Mouse (Mus musculus) kidney, embryonic 14.5 days (tissue): ENCODE measurements at regions not wholly inside any gene's neighbourhood (a gene's known extent, or its start where the extent isn't known, plus 50 kb on each side); places are given as distances from the start of the nearest gene placed in this dataset.

ENCODE experiments used
- ATAC-seq: fragments of 200-750 bp; cut with Nextera tagmentation; 2 replicates; pipeline ENCODE4 v1.8.0; 2017; ENCODE audit warnings: moderate number of reproducible peaks, mild to moderate bottlenecking, moderate TSS enrichment, moderate library complexity; ENCODE audit not compliant: low FRiP score, low TSS enrichment
- H3K27ac ChIP-seq: fragments of 300-500 bp; sonication (generic); 2 replicates; pipeline ENCODE4 v1.5.1; 2014; ENCODE audit warnings: low read depth, mild to moderate bottlenecking, low read length, moderate library complexity, mixed read lengths
- H3K27me3 ChIP-seq: fragments of 300-500 bp; sonication (generic); 2 replicates; pipeline ENCODE4 v1.6.1; 2014; ENCODE audit warnings: mild to moderate bottlenecking, low read length; ENCODE audit not compliant: control insufficient read depth, insufficient read depth
- H3K36me3 ChIP-seq: fragments of 300-500 bp; sonication (generic); 2 replicates; pipeline ENCODE4 v1.6.1; 2014; ENCODE audit warnings: low read length, mixed read lengths; ENCODE audit not compliant: control insufficient read depth, insufficient read depth
- H3K4me1 ChIP-seq: fragments of 300-500 bp; sonication (generic); 2 replicates; pipeline ENCODE4 v1.6.1; 2014; ENCODE audit warnings: low read length, mixed read lengths; ENCODE audit not compliant: control insufficient read depth, insufficient read depth
- H3K4me2 ChIP-seq: fragments of 300-500 bp; sonication (generic); replicated peaks from 2 replicates; pipeline ENCODE4 v1.6.1; 2014; ENCODE audit warnings: low read depth, mild to moderate bottlenecking, low read length
- H3K4me3 ChIP-seq: fragments of 300-500 bp; sonication (generic); 2 replicates; pipeline ENCODE4 v1.5.1; 2014; ENCODE audit warnings: mild to moderate bottlenecking, low read length
- H3K9ac ChIP-seq: fragments of 300-500 bp; sonication (generic); 2 replicates; pipeline ENCODE4 v1.6.1; 2014; ENCODE audit warnings: low read depth, mild to moderate bottlenecking, low read length, moderate library complexity
- H3K9me3 ChIP-seq: fragments of 300-500 bp; sonication (generic); 2 replicates; pipeline ENCODE4 v1.6.1; 2016; ENCODE audit warnings: low read length; ENCODE audit not compliant: control insufficient read depth
- WGBS: fragments of 180-500 bp; shearing (Covaris S2); extraction: QIAGEN DNeasy Blood & Tissue Kit; methylation state at CpG from one replicate; pipeline ENCODE4 v1.1.7; 2014; 5-methylcytosine and 5-hydroxymethylcytosine counted together

DNA sequence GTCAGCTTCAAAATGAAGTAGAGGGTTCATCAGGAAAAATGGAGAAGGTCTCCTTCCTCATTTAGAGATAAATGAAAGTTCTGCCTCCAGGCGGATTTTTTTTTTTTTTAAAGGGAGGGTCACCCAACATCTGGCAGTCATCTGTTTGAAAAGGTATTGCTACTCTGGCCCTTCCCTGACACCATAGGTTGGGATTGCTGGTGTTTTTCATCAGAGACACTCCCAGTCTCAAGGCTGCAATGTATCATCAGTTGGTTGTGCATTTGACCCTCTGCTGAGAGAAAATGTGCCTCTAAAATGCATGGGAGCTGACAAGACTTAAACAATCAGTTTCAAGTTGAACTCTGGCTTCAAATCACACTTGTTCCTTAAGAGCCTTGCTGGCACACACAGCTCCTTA lies 1344.4 kb downstream of the Mat2b start:
- no peak for ATAC-seq
- H3K27ac ChIP-seq = no peak overlapping the region
- no peaks in the 10 kb centered on the region for H3K9me3 ChIP-seq
- no peaks in the 10 kb centered on the region for H3K27me3 ChIP-seq
- 18% methylated on average over 1 of the region's 1 CpGs for WGBS
- H3K4me1 ChIP-seq = no peaks in the 10 kb centered on the region
- H3K9ac ChIP-seq = no peak overlapping the region
- no peaks in the 10 kb centered on the region for H3K36me3 ChIP-seq
- no peak overlapping the region for H3K4me3 ChIP-seq
- no peak overlapping the region for H3K4me2 ChIP-seq
